Mouse (Mus musculus): ENCODE results near the gene Tbc1d2. TPM values are rescaled to one million over a fixed set of nuclear protein-coding genes. Genes with fewer than 3 reads are reported as not detected.
"Not testable (repeated sequence)": the region's sequence is repeated elsewhere in the genome, so short reads cannot be mapped to it uniquely, and the experiment has no call there.

Tbc1d2 gene
- polyA plus RNA-seq, 1 experiment, result 3.3 TPM

DNA sequence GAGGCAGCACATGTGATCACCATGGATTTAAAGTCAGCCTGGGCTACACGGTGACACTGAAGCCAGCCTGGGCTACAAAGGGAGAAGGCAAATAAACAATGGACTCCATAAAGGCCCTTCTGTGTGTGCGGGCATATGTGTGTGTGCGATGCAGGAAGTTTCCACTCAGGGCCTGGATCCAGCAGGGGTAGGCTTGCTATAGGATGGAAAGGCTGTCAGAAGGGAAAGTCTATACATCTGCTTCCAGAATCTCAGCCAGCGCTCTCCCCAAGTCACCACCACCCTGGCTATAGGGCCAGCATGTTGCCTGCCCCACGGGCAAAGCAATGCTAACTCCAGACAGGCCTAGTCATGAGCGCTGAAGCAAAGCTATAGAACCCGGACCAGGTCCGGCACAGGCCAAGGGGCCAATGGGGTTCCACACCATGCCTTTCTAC lies 6.3 kb downstream of the Tbc1d2 start:
- Histone ChIP-seq H3K4me1 (ENCODE audit: control insufficient read depth, insufficient read depth, low read length) (peaks cover 29% of the 10 kb centered on the region), H3K4me3 (ENCODE audit: insufficient read depth, low read length) (no peak overlapping the region), H3K27ac (ENCODE audit: insufficient read depth, low read depth, low read length) (peak overlapping the region; percentile 93)
- TF ChIP-seq CTCF (IDR thresholded peaks at IDR 0.05; ENCODE audit: low read depth, low read length), result no peak
- TF ChIP-seq POLR2A (IDR thresholded peaks at IDR 0.05; ENCODE audit: borderline replicate concordance, low read depth, low read length), result no peak

DNA sequence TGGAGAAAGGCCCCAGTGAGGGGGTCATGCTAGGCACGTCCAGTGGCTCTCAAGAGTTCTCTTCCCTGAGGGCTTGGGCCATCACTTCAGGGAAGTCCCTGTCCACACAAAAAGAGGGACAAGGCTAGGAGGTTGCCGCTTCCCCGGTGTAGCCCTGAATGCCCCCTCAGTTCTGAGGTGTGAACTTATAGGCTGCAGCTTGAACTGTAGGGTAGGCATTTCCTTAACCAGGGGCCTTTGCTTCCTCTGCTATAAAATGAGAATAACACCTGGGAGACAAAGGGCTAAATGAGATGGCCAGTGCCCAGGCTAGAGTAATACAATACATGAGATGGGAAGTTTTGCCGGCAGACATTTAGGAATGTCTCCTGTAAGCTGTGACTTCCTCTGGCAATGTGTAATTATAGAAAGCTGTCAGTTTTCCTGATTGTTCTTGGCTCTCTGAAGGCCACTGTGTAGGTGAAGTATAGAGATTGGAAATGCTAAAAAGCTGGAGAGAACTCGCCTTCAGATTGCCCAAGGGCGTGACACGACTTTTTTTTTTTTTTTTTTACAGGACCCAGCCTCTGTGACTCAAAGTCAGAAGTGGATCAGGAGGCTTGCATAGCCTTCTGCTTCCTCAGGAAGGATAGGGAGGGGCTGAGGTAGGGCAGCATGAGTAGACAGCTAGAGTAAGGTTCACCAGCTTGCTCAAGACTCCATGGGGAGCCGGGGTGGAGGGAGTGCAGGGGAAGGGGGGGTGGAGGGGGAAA lies 6.9 kb downstream of the Tbc1d2 start:
- Histone ChIP-seq H3K4me3 (ENCODE audit: insufficient read depth, low read length) (no peak overlapping the region), H3K27ac (ENCODE audit: insufficient read depth, low read depth, low read length) (peak overlapping the region; percentile 93), H3K4me1 (ENCODE audit: control insufficient read depth, insufficient read depth, low read length) (peaks cover 24% of the 10 kb centered on the region)
- TF ChIP-seq CTCF (IDR thresholded peaks at IDR 0.05; ENCODE audit: low read depth, low read length) (no peak), POLR2A (IDR thresholded peaks at IDR 0.05; ENCODE audit: borderline replicate concordance, low read depth, low read length) (no peak)

DNA sequence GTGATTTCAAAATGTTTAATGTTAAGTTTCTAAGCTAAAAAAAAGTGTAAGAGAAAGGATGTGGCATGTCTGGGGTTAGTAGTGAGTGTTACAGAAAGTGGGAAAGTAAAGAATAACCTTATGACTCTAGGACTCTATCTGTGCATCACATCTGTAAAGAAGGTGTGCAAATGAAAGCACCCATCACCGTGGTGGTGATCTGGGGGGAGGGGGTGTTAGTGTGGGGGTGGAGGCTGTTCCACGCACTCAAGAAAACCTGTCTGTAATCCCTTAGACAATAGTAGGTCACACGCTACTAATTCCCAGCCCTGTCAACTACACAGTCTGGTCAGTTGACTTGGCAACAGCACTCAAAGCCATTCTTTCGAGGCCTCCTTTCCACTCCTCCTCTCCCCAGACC lies 8.7 kb downstream of the Tbc1d2 start:
- Histone ChIP-seq H3K4me3 (ENCODE audit: insufficient read depth, low read length) (no peak overlapping the region), H3K27ac (ENCODE audit: insufficient read depth, low read depth, low read length) (no peak overlapping the region), H3K4me1 (ENCODE audit: control insufficient read depth, insufficient read depth, low read length) (peaks cover 24% of the 10 kb centered on the region)
- TF ChIP-seq CTCF (IDR thresholded peaks at IDR 0.05; ENCODE audit: low read depth, low read length) (no peak), POLR2A (IDR thresholded peaks at IDR 0.05; ENCODE audit: borderline replicate concordance, low read depth, low read length) (no peak)

DNA sequence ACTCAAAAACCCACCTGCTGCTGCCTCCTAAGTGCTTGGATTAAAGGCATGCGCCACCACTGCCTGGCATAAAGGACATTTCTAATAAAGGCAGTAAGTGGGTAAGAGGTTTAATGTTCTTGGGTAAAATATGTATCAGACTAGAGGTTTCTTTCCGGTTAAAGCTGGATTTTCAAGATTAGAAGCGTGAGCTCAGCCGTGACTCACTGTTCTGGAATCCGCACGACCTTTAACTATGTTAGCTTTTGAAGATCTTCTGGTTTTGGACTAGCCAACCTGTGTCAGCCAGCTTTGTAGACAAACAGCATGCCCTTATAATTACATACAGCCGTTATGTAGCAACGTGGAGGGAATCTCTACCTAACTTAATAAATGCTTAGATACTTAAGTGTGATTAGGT lies 10.1 kb downstream of the Tbc1d2 start:
- H3K4me1 ChIP-seq (ENCODE audit: control insufficient read depth, insufficient read depth, low read length), result peaks cover 30% of the 10 kb centered on the region
- H3K27ac ChIP-seq (ENCODE audit: insufficient read depth, low read depth, low read length), result no peak overlapping the region
- H3K4me3 ChIP-seq (ENCODE audit: insufficient read depth, low read length), result no peak overlapping the region
- TF ChIP-seq CTCF (IDR thresholded peaks at IDR 0.05; ENCODE audit: low read depth, low read length), result no peak
- no peak for TF ChIP-seq POLR2A (IDR thresholded peaks at IDR 0.05; ENCODE audit: borderline replicate concordance, low read depth, low read length)

DNA sequence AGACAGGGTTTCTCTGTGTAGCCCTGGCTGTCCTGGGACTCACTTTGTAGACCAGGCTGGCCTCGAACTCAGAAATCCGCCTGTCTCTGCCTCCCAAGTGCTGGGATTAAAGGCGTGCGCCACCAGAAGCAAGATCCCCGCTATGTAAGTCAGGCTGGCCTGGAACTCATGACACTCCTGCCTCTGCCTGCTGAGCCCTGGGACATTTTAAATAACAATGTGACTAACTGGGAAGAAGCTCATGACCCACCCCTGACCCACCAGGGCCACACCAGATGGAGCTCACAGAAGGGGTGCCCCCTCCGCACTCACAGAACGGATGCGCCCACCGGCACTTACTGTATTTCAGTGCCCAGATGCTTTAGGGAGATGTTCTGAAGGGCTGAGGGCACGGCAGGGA lies 12.8 kb downstream of the Tbc1d2 start:
- H3K4me1 ChIP-seq (ENCODE audit: control insufficient read depth, insufficient read depth, low read length), result peaks cover 15% of the 10 kb centered on the region
- not testable (repeated sequence) for H3K27ac ChIP-seq (ENCODE audit: insufficient read depth, low read depth, low read length); H3K4me3 ChIP-seq (ENCODE audit: insufficient read depth, low read length)

DNA sequence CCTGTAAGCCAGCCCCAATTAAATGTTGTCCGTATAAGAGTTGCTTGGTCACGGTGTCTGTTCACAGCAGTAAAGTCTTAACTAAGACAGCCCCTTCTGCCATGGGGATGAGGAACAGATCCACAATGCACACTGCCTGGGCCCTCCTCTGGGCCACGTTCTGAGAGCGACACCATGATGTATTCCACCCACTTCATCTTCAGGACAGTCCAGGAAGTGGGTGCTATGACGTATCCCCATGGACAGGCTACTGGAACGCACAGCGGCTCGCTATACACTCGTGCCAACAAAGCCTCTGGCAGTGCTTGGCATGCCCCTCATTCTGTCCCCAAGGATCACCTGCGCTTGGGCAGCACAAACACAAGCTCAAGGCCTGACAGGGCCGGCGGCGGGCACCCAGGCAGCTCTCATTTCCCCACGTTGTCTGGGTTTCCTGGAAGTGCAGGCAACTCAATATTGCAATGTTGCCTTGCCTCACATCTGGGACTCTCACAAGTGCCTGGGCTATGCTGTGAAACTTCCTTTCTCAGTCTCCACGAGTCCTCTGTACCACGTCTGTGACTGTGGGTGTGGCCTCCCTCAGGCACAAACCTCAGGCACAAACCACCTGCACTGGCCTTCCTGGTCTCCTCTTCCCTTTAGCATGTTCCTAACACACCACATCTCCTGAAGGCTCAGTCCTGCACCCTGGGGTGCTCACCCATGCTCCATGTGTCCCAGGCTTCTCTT lies 14.1 kb downstream of the Tbc1d2 start:
- Histone ChIP-seq H3K27ac (ENCODE audit: insufficient read depth, low read depth, low read length) (no peak overlapping the region), H3K4me1 (ENCODE audit: control insufficient read depth, insufficient read depth, low read length) (peaks cover 8% of the 10 kb centered on the region), H3K4me3 (ENCODE audit: insufficient read depth, low read length) (no peak overlapping the region)
- TF ChIP-seq CTCF (IDR thresholded peaks at IDR 0.05; ENCODE audit: low read depth, low read length) (no peak), POLR2A (IDR thresholded peaks at IDR 0.05; ENCODE audit: borderline replicate concordance, low read depth, low read length) (no peak)

DNA sequence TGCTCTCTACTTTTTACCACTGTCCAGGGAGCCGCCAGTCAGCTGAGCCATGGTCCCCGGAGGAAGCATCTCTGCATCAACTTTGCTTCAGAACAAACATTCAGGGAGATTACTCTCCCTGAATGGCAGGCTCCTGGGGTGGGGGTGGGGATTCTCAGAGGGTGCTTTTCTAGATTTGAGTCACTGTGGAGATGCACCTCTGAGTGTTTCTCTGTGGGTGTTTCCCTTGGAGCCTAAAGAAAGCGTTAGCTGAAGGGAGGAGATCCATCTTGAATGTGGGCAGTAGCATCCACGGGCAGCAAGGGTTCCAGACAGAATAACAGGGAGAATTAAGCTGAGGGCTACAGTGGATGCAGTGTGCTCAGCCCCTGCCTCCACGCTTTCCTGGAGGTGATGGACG lies 15.1 kb downstream of the Tbc1d2 start:
- Histone ChIP-seq H3K4me1 (ENCODE audit: control insufficient read depth, insufficient read depth, low read length) (peaks cover 17% of the 10 kb centered on the region), H3K27ac (ENCODE audit: insufficient read depth, low read depth, low read length) (no peak overlapping the region), H3K4me3 (ENCODE audit: insufficient read depth, low read length) (no peak overlapping the region)
- TF ChIP-seq POLR2A (IDR thresholded peaks at IDR 0.05; ENCODE audit: borderline replicate concordance, low read depth, low read length) (no peak), CTCF (IDR thresholded peaks at IDR 0.05; ENCODE audit: low read depth, low read length) (no peak)

DNA sequence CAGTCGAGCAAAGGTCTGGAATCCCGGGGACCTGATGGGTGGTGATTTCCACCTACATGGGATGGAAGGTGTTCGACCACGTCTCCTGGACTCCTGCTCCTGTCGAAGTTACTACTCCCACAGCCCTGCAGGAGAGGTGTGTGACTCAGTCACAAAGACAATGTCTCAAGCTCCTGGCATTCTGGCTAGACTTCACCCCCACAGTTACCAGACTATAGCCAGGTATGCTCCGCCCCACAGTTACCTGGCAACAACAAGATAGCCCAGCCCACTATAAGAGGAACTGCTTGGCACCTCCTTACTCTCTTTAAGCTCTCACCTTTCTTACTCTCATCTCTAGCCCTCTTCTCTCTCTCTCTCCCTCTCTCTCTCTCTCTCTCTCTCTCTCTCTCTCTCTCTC lies 16.4 kb downstream of the Tbc1d2 start:
- peaks cover 24% of the 10 kb centered on the region for H3K4me1 ChIP-seq (ENCODE audit: control insufficient read depth, insufficient read depth, low read length)
- not testable (repeated sequence) for H3K4me3 ChIP-seq (ENCODE audit: insufficient read depth, low read length); H3K27ac ChIP-seq (ENCODE audit: insufficient read depth, low read depth, low read length)

DNA sequence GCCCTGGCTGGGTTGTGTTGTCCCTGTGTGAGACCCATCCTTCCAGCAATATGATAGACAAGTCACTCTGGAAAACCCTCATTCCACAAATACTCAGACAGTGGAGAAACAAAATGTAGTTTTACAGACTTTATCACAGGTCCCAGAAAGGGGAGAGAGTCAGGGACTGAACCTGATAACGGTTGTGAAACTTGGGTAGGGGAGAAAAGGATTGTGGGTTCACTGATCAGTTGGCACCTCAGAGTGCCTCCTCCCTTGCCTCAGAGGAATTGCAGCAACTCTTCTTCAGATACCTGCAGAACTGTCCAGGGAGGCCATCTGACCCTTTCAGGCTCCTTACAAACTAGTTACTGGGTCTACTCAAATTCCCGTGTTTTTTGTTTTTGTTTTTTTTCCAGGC lies 17.5 kb downstream of the Tbc1d2 start:
- H3K27ac ChIP-seq (ENCODE audit: insufficient read depth, low read depth, low read length), result no peak overlapping the region
- TF ChIP-seq CTCF (IDR thresholded peaks at IDR 0.05; ENCODE audit: low read depth, low read length), result no peak
- TF ChIP-seq POLR2A (IDR thresholded peaks at IDR 0.05; ENCODE audit: borderline replicate concordance, low read depth, low read length), result no peak
- H3K4me3 ChIP-seq (ENCODE audit: insufficient read depth, low read length), result no peak overlapping the region
- H3K4me1 ChIP-seq (ENCODE audit: control insufficient read depth, insufficient read depth, low read length), result peaks cover 24% of the 10 kb centered on the region

DNA sequence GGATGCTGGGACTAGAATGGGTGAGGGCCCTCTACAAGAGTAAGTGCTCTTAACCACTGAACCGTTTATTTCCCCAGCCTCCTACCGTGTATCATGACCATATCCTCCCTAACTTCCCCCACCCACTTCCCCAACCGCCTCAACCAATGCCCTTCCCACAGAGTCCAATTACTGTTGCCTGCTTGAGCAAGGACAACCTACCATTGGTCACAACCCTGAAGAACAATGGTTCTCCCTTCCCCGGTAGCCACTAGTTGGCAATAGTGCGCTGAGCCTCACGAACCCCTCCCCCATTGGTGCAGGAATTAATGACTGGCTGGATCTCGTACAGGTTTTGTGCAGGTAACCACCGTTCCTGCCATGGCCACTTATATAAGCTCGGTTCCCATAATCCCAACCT lies 19.6 kb downstream of the Tbc1d2 start:
- Histone ChIP-seq H3K4me1 (ENCODE audit: control insufficient read depth, insufficient read depth, low read length) (peaks cover 29% of the 10 kb centered on the region), H3K4me3 (ENCODE audit: insufficient read depth, low read length) (no peak overlapping the region), H3K27ac (ENCODE audit: insufficient read depth, low read depth, low read length) (no peak overlapping the region)
- no peak for TF ChIP-seq POLR2A (IDR thresholded peaks at IDR 0.05; ENCODE audit: borderline replicate concordance, low read depth, low read length)
- TF ChIP-seq CTCF (IDR thresholded peaks at IDR 0.05; ENCODE audit: low read depth, low read length), result no peak
